Mouse (Mus musculus) small intestine, adult 10 weeks (tissue): Measurements from ENCODE around the gene Slc38a3. TPM values are rescaled to one million over a fixed set of nuclear protein-coding genes. Genes with fewer than 3 reads are reported as not detected.

ENCODE experiments used
- polyA plus RNA-seq: library from polyadenylated mRNA; stranded (reverse); fragments of 350-450 nt; fragmentation: Illumina TruSeq; extraction: RNeasy Lipid Tissue Mini Kit (QIAGEN cat#74804); gene quantifications from one replicate; pipeline ENCODE4 v1.2.3, GENCODE M21; 2014; ENCODE audit warnings: low replicate concordance

Gene Slc38a3
- polyA plus RNA-seq, result not detected

GRCm38 (mm10) chr9:107669480-107669945, at the start of gene Slc38a3:
Gene Slc38a3 (minus strand): TSS chr9:107669530.

GRCm38 (mm10) chr9:107709697-107710483, 40.6 kb upstream of the Slc38a3 start, which contains the start of gene Sema3f:
Gene Sema3f (minus strand): TSS chr9:107710475.

GRCm38 (mm10) chr9:107679501-107679900, 10.2 kb upstream of the Slc38a3 start, which contains the start of gene Gnat1:
Gene Gnat1 (minus strand): TSS chr9:107679712.

GRCm38 (mm10) chr9:107635279-107636028, 33.9 kb downstream of the Slc38a3 start, which contains the start of gene Gnai2:
Gene Gnai2 (minus strand): TSS chr9:107635367.

GRCm38 (mm10) chr9:107608741-107609432, 60.4 kb downstream of the Slc38a3 start, which contains the start of gene Sema3b:
Gene Sema3b (minus strand): TSS chr9:107609229.

Other genes with a start within 250 kb of the Slc38a3 start
- not detected for gene Tmem115, start 135.6 kb downstream of the Slc38a3 start, polyA plus RNA-seq
- 0.93 TPM for gene Cyb561d2, start 127.3 kb downstream of the Slc38a3 start, polyA plus RNA-seq
- 0.78 TPM for gene Nprl2, start 127.3 kb downstream of the Slc38a3 start, polyA plus RNA-seq
- gene Zmynd10, start 122.2 kb downstream of the Slc38a3 start, polyA plus RNA-seq, result not detected
- 24.5 TPM for gene Rassf1, start 118.0 kb downstream of the Slc38a3 start, polyA plus RNA-seq
- 17.4 TPM for gene Tusc2, start 106.3 kb downstream of the Slc38a3 start, polyA plus RNA-seq
- gene Hyal2, start 101.6 kb downstream of the Slc38a3 start, polyA plus RNA-seq, result 0.22 TPM
- gene Hyal1, start 92.6 kb downstream of the Slc38a3 start, polyA plus RNA-seq, result 1.4 TPM
- 0.63 TPM for gene Naa80, start 90.6 kb downstream of the Slc38a3 start, polyA plus RNA-seq
- 0.22 TPM for gene Hyal3, start 88.7 kb downstream of the Slc38a3 start, polyA plus RNA-seq
- 31.3 TPM for gene Ifrd2, start 81.9 kb downstream of the Slc38a3 start, polyA plus RNA-seq
- gene Sema3b, start 60.3 kb downstream of the Slc38a3 start, polyA plus RNA-seq, result 1.2 TPM
- 18.2 TPM for gene Gnai2, start 34.2 kb downstream of the Slc38a3 start, polyA plus RNA-seq
- gene Gnat1, start 10.2 kb upstream of the Slc38a3 start, polyA plus RNA-seq, result not detected
- 0.37 TPM for gene Sema3f, start 40.9 kb upstream of the Slc38a3 start, polyA plus RNA-seq
- 132 TPM for gene Rbm5, start 101.5 kb upstream of the Slc38a3 start, polyA plus RNA-seq
- 162 TPM for gene Rbm6, start 203.7 kb upstream of the Slc38a3 start, polyA plus RNA-seq
- gene Mon1a, start 218.6 kb upstream of the Slc38a3 start, polyA plus RNA-seq, result 0.15 TPM
- gene Mst1r, start 237.3 kb upstream of the Slc38a3 start, polyA plus RNA-seq, result 0.97 TPM